Mouse (Mus musculus) layer of hippocampus, adult 2 months (tissue): ENCODE data around the gene Cbr3. TPM values are rescaled to one million over a fixed set of nuclear protein-coding genes. Genes with fewer than 3 reads are reported as not detected.

ENCODE experiments used
- DNase-seq, 2 experiments: peaks; one replicate each; pipeline ENCODE4 v3.0.0; 2022; ENCODE audit warnings: low spot score in 2 of 2
- H3K27ac ChIP-seq: fragments of 200-600 bp; 2 replicates; pipeline ENCODE4 v1.8.1; 2022
- H3K4me3 ChIP-seq: fragments of 200-600 bp; 2 replicates; pipeline ENCODE4 v1.8.1; 2022; ENCODE audit warnings: mild to moderate bottlenecking
- CTCF ChIP-seq: fragments of 200-600 bp; conservative IDR thresholded peaks from 2 replicates; pipeline ENCODE4 v1.8.1; 2022; ENCODE audit warnings: antibody characterized with exemption, mild to moderate bottlenecking, moderate library complexity
- total RNA-seq, 2 experiments: library from RNA; stranded (reverse); gene quantifications; 2 replicates each; pipeline ENCODE4 v1.2.3; 2021

Cbr3 gene
- total RNA-seq, 2 experiments from 2014 or later = 16.8 to 19.0 TPM

DNA sequence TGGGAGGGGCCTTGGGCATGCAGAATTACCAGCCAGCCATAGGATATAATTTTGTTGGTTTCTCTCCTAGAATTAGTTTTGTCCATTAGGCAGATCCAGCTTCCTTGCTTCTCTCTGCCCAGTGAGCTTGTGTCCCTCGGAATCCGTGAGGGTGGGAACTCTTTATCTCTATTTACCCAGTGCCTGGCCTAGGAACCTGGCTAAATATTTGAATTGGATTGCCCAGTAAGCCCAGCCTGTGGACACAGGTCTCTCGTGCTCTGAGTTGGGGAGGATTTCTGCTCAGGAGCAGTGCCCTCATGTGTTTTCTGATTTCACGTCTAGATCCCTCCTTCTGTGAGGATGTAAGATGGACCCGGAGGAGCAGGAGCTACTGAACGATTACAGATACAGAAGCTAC is 32.8 kb downstream of the Cbr3 start:
- Histone ChIP-seq H3K27ac (no peak overlapping the region), H3K4me3 (no peak overlapping the region)
- no peak for TF ChIP-seq CTCF
- no peak for DNase-seq

DNA sequence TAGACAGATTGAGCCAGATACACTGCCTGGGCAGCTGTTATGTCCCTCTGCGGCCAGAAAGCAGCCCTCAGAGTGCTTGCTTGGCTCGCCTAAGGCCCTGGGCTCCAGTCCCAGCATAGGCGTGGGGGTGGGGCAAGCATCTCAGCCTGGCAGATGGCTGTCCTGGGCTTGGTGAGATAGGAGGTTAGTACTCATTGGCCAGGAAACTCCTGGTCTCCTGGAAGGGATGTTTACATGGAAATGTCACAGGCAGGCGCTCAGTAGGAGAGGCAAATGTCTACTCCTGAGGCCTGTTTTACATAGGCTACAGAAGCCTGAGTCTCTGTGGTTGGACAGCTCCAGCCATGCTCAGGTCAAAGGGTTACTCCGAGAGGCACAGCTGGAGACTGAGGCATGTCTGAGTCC is 34.3 kb downstream of the Cbr3 start:
- DNase-seq = peak; percentile 61 to 65
- Histone ChIP-seq H3K27ac (peak overlapping the region; percentile 70), H3K4me3 (no peak overlapping the region)
- TF ChIP-seq CTCF = no peak

DNA sequence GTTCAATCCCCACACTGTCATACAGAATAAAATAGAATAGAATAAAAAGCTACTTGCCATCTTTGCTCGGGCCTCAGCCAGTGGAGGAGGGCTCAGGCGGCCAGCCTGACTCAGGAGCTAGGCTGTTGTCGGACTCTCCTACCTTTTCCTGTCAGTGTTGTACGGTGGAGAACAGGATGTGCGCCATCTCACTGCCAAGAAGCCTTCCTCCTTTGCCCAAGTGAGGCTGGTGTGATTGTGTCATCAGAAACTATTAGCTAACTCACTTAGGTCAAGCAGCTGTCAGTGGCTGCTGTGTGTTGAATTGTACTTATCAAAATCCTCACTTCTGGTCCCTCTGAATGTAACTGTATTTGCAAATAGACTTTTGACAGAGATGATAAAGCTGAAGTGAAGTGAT is 38.8 kb downstream of the Cbr3 start:
- TF ChIP-seq CTCF = no peak
- H3K4me3 ChIP-seq = no peak overlapping the region
- no peak for DNase-seq
- H3K27ac ChIP-seq = peak overlapping the region; percentile 37; the same call in 1 of the 2 replicates

DNA sequence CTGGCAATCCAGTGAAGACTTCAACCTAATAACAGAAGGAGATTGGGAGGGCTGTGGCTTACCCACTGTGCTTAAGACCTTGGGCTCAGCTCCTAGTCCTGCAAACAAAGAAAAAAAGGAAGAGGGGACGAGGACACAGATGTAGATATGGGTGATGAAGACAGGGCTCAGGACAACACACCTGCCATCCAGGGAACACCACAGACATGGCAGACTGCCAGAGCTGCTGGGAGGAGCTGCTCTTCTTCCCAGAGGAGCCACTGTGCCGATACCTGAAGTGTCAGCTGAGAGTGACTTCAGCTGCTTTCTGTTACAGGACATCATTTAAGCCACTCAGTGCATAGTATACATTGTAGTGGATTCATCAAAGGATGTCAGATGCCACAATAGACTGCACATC is 39.5 kb downstream of the Cbr3 start:
- Histone ChIP-seq H3K4me3 (no peak overlapping the region), H3K27ac (peak overlapping the region; percentile 37; the same call in 1 of the 2 replicates)
- TF ChIP-seq CTCF = no peak
- DNase-seq = no peak

DNA sequence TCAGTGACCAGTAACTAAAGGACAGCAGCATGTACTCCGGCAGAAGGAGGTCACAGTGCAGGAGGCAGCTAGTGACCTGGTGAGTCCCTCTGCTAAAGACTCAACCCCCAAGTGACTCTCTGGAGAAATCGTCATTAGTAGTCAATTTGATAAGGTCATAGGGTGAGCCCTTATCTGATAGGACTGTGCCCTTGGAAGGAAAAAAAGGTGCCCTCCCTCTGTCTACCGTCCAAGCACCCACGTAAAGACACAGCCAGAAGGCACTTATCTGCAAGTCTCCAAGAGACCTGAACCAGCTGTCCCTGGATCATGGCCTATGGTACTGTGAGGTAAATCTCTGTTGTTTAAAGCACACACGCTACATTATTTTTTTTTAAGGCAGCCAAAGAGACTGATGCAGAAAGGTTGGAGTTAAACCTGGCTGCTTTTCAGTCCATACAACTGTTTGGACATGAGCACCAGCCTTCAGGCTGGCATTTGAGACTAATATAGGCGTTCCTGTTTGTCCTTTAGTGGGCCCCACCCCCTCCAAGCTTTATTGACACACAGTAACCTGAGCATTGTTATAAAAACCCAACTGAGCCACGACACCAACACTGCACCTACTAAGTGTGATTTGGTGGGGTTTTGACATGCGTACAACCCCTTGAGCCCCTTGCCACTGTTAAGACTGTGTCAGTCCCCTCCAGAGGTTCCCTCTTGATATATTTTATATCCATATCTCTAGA is 42.6 kb downstream of the Cbr3 start:
- TF ChIP-seq CTCF = no peak
- no peak overlapping the region for H3K4me3 ChIP-seq
- H3K27ac ChIP-seq = no peak overlapping the region
- DNase-seq = no peak

DNA sequence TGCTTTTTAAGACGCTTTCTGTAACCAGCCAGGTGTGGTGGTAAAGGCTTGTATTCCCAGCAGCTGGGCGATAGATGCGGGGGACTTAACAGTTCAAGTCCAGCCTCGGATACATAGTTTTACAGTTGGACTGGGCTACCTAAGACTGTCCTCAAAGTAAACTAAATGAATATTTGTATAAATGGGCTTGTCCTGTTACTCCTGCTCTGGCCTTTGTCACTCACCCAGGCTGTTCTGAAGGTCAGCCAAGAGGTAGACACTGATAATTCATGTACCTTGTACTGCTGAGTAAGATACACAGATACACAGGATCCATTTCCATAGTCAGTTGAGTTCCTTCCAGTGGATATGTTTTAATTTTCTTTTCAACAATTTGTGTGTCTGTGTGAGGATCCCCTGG is 43.2 kb downstream of the Cbr3 start:
- TF ChIP-seq CTCF = no peak
- Histone ChIP-seq H3K27ac (no peak overlapping the region), H3K4me3 (no peak overlapping the region)
- no peak for DNase-seq

DNA sequence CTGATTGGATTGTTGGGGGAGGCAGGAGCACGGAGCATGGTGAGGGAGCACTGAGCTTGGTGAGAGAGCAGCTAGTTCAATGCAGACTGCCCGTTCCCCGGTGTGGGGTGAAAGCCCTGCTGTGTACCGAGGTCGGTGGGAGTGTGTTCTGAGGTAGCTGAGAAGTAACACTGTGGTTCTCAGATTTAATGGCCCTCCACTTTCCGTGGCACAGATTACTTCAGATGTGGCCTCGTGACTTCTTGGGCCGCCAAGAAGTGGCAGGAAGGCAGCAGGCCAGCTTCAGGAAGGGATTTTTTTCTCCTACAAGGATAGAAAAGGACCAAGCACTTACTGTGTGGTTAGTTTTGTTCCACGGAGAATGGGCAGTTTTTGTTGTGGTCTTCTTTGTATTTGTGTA is 45.7 kb downstream of the Cbr3 start:
- no peak for TF ChIP-seq CTCF
- no peak overlapping the region for H3K4me3 ChIP-seq
- H3K27ac ChIP-seq = peak overlapping the region; percentile 91
- no peak for DNase-seq

DNA sequence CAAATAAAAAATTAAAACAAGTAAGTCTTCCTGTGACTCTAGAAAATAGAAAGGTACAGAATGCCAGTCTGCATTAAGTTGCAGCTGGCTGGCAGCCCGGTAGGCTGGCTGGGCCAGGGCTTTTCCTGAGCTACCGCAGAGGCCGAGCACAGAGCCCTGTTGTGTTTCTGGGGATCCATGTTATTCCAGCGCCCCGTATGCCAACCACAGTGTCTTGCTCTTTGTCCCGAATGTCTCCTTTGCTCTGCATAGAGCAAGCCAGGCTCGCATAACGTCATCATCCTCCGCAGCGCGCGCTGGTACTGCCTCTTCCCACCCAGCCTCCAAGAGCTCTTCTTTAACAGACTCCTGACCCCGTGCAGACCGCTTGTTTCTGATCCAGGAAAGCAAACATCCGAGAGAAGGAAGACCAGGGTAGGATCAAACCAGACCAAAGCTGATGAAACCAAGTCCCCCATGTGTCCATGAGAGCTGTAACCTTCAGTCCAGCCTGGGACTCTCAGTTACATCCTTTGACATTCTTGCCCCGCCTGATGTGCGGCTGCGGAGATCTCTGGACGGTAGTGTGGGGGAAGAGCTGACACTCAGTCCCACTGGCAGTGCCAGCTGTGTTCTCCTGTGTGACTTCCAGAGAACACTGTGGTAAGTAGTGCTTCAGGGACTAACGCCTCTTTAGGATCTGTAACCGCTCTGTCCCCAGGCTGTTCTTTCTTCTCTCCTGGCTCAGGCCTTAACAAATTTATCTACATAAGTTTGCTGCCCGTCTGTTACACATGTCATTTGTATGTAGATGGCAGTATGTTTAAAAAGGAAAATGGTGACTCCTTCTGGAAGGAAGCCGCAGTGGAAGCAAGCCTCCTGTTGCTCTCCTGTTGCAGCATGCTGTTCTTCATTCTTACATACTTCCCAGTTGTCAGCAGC is 47.0 kb downstream of the Cbr3 start:
- Histone ChIP-seq H3K4me3 (peak overlapping the region; percentile 30), H3K27ac (peak overlapping the region; percentile 91)
- TF ChIP-seq CTCF = no peak
- DNase-seq = no peak

DNA sequence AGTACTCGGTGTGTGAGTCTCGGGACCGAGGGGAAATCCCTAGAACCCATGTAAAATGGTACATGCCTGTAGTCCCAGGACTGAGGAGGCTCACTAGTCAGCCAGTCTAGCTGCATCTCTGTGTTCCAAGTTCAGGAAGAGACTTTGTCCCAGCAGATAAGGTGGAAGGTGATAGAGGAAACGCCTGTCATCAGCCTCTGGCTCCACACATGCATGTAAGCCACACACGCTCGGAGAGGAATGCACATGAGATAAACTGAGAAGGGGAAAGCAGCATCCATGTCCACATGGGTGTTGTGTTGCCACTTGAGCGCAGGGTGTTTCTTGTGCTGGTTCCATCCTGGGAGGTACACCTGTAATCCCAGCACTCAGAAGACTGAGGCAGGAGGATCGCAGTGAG is 48.3 kb downstream of the Cbr3 start:
- no peak for TF ChIP-seq CTCF
- Histone ChIP-seq H3K4me3 (no peak overlapping the region), H3K27ac (peak overlapping the region; percentile 91)
- DNase-seq = no peak

DNA sequence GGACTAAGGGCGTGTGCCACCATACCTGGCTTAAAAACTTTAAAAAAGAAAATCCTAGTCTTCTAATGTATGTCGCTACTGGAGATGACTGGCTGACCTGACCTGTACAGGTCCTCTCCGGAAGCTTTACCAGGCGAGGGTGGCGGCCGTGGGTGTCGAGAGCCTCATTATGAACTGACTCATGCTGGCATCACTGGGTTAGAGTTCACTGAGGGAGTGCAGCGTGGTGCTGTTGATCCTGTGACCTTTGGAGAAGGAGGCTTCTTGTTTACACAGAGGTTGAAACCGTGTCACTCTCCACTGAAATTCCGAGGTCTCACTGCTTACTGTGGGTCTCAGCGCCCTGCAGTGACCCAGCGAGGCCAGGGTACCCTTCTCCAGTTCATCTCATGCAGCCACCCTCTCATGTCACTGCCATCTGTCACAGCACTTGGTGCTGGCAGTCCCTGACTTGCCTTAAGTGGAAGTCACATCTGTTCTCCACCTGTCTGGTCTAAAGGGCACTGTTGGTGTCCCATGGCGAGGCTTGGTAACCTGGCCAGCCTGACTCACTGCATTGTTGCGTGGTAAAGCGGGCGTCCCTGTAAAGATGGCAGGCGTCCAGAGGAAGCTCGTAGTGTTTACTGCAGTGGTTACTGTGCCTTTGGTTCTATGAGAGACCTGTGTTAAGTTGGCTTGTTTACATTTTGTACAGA is 50.0 kb downstream of the Cbr3 start:
- TF ChIP-seq CTCF = no peak
- H3K27ac ChIP-seq = peak overlapping the region; percentile 21; the same call in 1 of the 2 replicates
- DNase-seq = no peak
- H3K4me3 ChIP-seq = no peak overlapping the region

DNA sequence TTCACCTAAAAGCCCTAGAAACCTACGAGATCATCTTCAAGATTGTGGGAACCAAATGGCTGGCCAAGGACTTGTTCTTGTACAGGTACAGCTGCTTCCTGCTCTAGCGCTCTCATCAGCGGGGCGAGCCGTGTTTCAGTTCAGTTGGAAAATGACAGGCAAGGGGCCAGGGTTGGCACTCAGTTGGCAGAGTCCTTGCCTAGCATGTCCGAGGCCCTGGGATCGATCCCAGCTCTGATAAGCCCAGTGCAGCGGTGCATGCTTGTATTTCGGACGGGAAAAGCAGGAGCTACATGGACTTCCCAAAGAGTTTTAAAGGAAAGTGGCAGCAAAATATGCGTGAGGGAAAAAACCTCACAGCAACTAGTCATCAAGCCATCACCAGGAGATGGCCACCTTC is 56.2 kb downstream of the Cbr3 start:
- no peak for DNase-seq
- no peak for TF ChIP-seq CTCF
- H3K4me3 ChIP-seq = no peak overlapping the region
- no peak overlapping the region for H3K27ac ChIP-seq

Other genes with a start within 250 kb of the Cbr3 start
- gene Setd4, start 79.2 kb upstream of the Cbr3 start, total RNA-seq = 10 to 100 TPM in 1 of 2 experiments, 1 to 10 TPM in 1; 9.6 to 12.9 TPM
- gene Cbr1, start 77.4 kb upstream of the Cbr3 start, total RNA-seq = 10 to 100 TPM; 70.0 to 75.4 TPM
- 1 to 10 TPM; 2.3 to 4.6 TPM for gene Gm5678, start 55.1 kb upstream of the Cbr3 start, total RNA-seq
- gene Dop1b, start 28.7 kb downstream of the Cbr3 start, total RNA-seq = 100 to 1,000 TPM in 1 of 2 experiments, 10 to 100 TPM in 1; 98.8 to 108 TPM
- 10 to 100 TPM; 32.6 to 34.7 TPM for gene Morc3, start 148.9 kb downstream of the Cbr3 start, total RNA-seq
- 1 to 10 TPM in 1 of 2 experiments, under 1 TPM in 1; 0.74 to 1.1 TPM for gene Chaf1b, start 200.7 kb downstream of the Cbr3 start, total RNA-seq